Mouse (Mus musculus) Patski (cell line): ENCODE results near the gene Txlng. TPM values are rescaled to one million over a fixed set of nuclear protein-coding genes. Genes with fewer than 3 reads are reported as not detected.

ENCODE experiments used
- ATAC-seq: fragments of 100-300 bp; one replicate; pipeline ENCODE4 v1.8.0; 2021
- CTCF ChIA-PET: fragments of 350-600 bp; sonication (Branson Sonifier 250); formaldehyde crosslinking; loops from one replicate; lab custom pipeline; 2022; ENCODE audit warnings: inconsistent platforms; lab: Charles Lee
- POLR2A ChIA-PET: fragments of 350-600 bp; sonication (Branson Sonifier 250); formaldehyde crosslinking; loops from one replicate; lab custom pipeline; 2022; ENCODE audit warnings: antibody characterized with exemption, inconsistent platforms; lab: Charles Lee
- DNase-seq: peaks from one replicate; pipeline ENCODE4 v3.0.0-alpha.2; 2011; ENCODE audit warnings: low read depth, low spot score
- H3K27me3 ChIP-seq: fragments of 371-371 bp; one replicate; pipeline ENCODE4 v1.5.1; 2021
- CTCF ChIP-seq: fragments of 100-300 bp; IDR thresholded peaks from one replicate; pipeline ENCODE4 v1.5.1; 2021
- in situ Hi-C: fragments of 300-500 bp; cut with MboI; formaldehyde crosslinking; loops from 3 replicates; pipeline ENCODE4 v1.11.1; 2018; ENCODE audit warnings: low pct_unique_long_range_greater_than_20kb, mixed read lengths
- polyA plus RNA-seq: library from polyadenylated mRNA; unstranded; gene quantifications from one replicate; pipeline ENCODE4 v1.2.3, GENCODE M21; 2021

The Txlng gene
- polyA plus RNA-seq, 1 experiment from 2014 or later: 10.6 TPM

DNA sequence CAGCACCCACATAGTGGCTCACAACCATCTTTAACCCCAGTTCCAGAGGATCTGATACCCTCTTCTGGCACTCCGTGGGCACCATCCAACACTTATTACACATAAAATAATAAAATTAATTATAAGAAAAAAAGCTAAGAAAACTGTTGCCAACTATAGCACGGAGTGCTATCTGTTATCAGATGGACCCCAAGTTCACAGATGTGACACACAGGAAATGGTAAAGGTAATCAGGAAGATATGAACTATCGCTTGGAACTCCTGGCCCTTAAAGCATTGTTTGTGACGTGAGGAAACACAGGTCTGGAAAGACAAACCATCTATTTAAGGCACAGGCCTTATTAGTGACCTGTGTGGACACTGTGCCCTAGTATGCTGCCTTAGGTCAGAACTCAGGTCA lies 99.2 kb downstream of the Txlng start:
- ChIA-PET CTCF (no interaction called here), POLR2A (no interaction called here)
- in situ Hi-C loops: no loop called here
- DNase-seq: no peak
- ATAC-seq: no peak
- H3K27me3 ChIP-seq: no peaks in the 10 kb centered on the region
- TF ChIP-seq CTCF: no peak

Other genes starting within 250 kb of the Txlng start
- 0.68 TPM for gene Reps2, start 185.8 kb downstream of the Txlng start, polyA plus RNA-seq
- 307 TPM for gene Rbbp7, start 69.1 kb downstream of the Txlng start, polyA plus RNA-seq
- 71.4 TPM for gene Syap1, start 59.0 kb upstream of the Txlng start, polyA plus RNA-seq
- gene Ctps2, start 71.8 kb upstream of the Txlng start, polyA plus RNA-seq: 109 TPM
- 13.3 TPM for gene S100g, start 135.1 kb upstream of the Txlng start, polyA plus RNA-seq